Mouse (Mus musculus): ENCODE measurements around the gene Tmem107.

The Tmem107 gene

DNA sequence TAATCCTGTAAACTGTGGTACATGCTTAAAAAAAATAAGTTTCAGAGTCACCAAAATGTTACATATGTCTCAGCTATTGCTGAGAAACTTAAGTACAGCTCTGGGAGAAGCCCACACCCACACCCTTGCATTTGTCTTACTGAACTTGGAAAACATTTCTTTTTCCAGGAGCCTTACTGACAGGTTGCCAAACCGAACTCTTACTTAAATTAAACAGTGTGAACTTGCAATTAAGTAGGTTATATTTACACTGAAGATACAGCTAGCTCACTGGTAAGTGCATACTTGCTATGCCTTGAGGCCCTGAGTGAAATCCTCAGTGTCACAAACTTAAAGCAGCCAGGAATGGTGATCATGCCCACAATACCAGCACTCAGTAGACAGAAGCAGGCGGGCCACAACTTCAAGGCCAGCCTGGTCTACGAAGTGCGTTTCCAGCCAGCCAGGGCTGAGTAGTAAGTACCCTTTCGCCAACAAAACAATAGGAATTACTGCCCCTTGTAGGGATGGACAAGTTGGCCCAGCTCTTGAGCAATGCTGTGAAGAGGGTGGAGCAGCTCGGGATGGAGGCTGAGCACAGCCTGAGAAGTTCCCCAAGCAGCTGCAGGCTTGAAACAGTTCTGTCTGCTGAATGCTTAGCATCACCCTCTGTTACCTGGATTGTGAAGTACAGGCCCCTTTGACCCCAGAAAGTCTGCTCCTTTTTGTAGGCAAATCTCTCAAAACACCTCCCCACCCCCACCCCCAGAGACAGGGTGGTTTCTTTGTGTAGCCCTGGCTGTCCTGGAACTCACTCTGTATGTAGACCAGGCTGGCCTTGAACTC lies 3.6 kb downstream of the Tmem107 start:
- no peak for DNase-seq (ENCODE audit: extremely low spot score, low read depth, low spot score)

DNA sequence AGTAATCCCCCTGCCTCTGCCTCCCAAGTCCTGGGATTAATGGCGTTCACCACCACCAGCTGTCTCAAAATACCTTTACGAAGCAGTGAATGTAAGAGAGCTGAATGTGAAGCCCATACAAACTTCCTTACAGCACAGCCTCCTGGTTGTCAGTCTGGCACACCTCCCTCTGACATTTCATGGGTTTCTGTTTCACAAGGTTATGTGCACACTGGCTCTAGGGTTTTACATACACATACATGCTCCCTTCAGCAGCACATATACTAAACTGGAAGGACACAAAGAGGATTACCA lies 4.1 kb downstream of the Tmem107 start:
- DNase-seq (ENCODE audit: extremely low spot score, low read depth, low spot score), result no peak

DNA sequence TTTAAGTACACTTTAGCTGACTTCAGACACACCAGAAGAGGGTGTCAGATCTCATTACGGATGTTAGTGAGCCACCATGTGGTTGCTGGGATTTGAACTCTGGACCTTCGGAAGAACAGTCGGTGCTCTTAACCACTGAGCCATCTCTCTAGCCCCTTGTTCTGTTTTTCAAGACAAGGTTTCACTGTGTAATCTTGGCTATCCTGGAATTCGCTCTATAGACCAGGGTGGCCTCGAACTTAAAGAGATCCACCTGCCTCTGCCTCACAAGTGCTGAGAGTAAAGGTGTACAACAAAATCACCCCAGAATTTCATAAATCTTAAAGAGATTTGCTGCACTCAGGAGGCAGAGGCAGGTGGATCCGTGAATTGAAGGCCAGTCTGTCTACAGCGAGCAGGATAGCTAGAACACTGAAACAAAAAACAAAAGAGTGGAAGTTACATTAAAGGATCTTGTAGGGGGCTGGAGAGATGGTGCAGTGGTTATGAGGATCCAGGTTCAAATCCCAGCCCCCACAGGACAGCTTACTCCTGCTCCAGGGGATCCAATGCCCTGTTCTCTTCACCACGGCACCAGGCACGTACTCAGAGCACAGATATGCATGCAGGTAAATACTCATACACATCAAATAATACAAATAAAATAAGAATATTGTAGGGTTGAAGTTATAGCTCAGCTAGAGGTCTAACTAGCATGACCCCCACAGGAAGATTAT lies 5.3 kb downstream of the Tmem107 start:
- DNase-seq (ENCODE audit: extremely low spot score, low read depth, low spot score), result no peak

DNA sequence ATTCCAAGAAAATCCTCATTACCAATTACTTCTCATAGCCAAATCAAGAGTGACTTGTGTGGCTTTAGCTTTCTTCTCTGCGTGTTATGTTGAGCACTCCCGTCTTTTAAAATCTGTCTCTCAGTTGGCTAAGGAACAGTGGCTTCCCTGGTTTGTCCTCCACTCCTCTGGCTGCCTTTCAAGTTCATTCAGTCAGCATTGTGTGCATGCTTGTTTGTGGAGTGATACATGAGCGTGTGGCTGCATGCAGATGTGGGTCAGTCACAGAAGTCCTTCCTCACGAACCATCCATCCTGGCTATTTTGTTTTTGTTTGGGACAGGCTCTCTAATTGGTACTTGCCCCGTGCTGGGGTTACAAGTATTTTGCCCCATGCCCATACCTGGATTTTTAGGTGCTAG lies 6.0 kb downstream of the Tmem107 start:
- DNase-seq (ENCODE audit: extremely low spot score, low read depth, low spot score), result no peak

DNA sequence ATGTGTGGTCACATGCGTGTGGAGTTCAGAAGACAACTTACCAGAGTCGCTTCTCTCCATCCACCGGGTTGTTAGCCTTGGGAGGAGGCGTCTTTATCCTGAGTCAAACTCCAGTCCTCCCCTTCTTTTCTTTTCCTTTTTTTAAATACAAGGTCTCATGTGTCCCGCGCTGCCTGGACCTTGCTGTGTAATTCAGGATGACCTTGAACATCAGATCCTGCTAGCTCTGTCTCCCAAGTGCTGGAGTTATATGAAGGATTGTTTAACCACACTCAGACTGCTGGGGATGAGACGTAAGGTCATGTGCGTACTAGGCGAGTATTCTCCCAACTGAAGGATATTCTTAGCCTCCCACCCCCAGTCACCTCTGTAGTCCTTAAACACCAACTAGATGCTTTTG lies 6.7 kb downstream of the Tmem107 start:
- DNase-seq (ENCODE audit: extremely low spot score, low read depth, low spot score), result no peak

DNA sequence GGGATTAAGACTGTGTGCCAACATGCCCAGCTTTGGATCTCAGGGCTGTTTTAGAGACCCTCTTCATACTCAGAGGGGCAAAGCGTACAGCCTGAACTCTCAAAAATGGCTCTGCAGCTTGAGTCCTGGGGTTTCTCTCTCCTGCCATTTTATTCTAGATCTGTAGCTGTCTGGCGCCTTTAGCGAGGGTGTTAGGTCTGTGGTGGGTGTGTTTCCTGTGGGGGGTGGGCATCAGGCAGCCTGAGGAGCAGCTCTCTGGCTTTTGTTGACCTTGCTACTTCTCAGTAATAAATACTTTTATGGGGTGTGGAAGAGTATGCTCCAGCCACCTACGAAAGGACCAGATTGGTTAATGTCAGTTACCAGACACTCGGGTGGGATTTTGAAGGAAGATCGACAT lies 7.4 kb downstream of the Tmem107 start:
- DNase-seq (ENCODE audit: extremely low spot score, low read depth, low spot score), result no peak

DNA sequence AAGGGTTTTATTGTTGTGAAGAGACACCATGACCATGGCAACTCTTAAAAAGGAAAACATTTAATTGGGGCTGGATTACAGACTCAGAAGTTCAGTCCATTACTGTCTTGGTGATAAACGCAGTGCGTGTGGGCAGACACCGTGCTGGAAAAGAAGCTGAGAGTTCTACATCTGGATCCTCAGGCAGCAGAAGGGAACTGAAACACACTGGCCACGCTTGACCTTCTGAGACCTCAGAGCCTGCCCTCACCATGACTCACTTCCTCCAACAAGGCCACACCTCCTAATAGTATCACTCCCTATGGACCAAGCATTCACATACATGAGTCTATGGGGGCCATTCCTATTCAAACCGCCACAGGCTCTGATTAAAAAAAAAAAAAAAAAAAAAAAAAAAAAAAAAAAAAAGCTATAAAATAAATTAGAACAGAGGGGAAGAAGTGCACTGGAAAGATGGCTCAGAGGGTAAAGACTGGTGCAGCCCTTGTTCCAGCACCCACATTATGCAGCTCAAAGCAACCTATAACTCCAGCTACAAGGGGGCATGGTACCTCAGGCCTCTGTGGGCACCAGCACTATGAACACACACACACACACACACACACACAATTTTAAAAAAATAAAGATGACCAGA lies 8.3 kb downstream of the Tmem107 start:
- no peak for DNase-seq (ENCODE audit: extremely low spot score, low read depth, low spot score)

DNA sequence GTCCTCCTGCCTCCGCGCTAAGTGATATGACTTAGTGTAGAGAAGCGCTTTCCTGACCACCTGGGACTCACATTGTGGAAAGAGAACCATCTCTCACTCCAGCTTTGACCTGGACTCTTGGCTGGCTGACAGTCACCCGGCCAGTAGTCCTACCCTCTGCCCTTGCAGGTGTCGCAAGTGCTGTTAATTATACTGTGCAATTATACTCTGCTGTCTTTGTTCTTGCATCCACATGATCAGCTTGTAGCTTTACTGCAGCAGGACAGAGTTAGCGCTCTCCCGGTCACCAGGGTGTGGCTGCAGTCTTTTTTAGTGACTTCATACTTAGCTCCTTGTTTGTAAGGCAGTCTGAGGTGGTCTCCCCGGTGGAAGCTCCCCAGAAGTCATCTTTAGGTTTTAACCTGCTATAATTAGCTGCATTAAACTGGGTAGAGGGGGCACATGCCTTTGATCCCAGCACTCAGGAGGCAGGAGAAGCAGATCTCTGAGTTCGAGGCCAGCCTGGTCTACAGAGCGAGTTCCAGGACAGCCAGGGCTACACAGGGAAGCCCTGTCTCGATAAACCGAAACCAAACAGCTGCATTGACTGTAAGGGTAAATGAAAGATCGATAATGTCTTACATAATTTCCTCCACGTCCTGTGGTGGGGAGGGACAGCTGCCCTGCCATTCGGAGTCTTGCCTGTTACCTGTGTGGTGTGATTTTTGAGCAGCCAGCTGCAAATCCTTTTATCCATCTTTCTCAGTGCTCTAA lies 9.7 kb downstream of the Tmem107 start:
- no peak for DNase-seq (ENCODE audit: extremely low spot score, low read depth, low spot score)

DNA sequence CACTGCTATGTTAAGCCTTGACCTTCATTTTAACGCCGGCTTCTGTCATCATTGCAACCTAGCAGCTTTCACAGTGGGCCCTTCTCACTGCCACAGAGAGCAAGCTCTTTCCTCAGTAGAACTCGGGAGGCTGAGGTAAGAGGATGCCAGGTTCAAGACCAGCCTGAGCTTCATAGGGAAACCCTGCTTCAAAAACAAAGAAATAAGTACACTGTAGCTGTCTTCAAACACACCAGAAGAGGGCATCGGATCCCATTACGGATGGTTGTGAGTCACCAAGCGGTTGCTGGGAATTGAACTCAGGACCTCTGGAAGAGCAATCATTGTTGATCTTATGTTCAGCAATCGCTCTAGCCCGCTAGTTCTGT lies 10.2 kb downstream of the Tmem107 start:
- DNase-seq (ENCODE audit: extremely low spot score, low read depth, low spot score), result no peak

DNA sequence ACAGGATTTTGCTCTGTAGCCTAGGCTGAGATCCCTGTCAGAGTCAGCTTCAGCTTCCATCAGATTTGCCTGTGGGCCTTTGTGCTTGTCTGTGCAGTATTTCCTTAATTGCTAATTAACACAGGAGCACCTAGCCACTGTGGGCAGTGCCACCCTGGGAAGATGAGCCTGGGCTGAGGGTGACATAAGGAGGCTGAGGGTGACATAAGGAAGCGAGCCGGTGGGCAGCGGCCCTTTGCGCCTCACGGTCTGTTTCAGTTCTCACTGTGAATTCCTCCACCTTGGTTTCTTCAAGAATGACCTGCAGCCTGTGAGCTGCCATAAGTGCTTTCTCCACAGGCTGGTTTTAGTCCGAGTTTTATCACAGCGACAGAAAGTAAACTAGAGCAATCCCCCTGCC lies 11.0 kb downstream of the Tmem107 start:
- DNase-seq (ENCODE audit: extremely low spot score, low read depth, low spot score), result no peak

DNA sequence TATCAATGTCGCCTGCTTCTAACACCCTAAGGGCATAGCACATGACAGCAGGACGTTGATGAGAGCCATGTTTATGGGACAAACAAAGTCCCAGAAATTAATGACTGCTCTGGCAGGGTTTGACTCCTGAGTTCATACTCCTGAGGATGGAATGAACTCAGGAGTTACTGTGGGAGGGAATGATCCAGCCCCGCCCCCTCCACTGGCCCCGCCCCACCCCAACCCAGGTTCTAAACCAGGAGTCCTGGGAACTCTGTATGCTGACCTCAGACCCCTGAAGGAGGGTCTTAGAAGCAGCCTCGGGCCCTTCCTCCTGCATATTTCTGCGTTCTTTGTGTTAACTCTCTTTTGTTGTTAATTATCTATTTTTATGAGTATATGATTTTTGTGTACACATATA lies 15.0 kb downstream of the Tmem107 start:
- no peak for DNase-seq (ENCODE audit: extremely low spot score, low read depth, low spot score)

DNA sequence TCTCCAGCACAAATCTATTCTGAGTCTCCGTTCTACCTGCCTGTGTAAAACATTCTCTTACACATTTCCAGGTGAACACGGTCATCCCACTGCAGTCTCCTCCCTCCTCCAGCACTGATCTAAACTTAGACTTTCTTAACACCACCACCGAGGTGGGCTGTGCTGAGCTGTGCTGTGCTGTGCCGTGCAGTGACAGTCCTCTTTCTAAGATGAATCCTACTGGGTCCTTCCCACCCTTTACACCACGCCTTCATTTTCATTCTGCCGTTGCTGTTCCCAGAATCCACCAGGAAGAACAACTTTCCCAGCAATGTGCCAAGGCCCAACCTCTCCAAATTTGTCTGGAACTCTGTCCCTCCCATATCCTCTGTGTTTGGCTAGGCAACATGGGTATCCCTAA lies 15.8 kb downstream of the Tmem107 start:
- no peak for DNase-seq (ENCODE audit: extremely low spot score, low read depth, low spot score)

DNA sequence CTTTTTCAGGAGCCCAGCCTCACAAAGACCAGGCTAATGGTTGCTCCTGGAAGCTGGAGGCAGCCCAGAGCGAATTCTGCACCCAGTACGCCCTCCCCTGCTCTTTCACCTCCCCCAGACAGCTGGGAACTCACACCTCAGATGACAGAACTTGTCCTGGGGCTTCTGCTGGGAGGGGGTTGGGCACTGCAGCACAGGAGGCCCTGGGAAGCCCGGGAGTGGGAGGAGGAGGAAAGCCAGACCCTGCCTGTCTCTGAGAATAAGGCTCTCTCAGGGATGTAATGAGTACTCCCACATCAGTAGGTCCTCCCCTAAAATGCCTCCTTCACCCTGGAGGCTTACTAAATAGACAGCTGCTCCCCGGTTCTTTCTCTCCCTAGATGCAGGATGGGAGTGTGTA lies 16.5 kb downstream of the Tmem107 start:
- no peak for DNase-seq (ENCODE audit: extremely low spot score, low read depth, low spot score)

DNA sequence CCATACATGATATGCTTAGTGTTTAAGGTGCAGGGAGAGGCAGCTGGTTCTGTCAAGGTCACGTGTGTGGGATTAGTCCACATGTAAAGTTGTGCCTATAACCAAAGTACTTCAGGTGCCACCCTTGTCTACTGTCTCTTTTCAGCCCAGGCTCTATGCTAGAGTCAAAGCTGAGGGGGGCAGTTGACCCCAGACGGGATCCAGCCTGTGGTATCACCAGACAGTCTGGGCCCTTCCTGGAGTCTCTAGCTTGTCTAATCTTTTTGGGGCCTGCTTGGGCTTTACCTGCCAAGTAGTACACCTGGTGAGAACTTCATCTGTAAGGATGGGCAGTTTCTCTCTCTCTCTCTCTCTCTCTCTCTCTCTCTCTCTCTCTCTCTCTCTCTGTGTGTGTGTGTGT lies 17.0 kb downstream of the Tmem107 start:
- DNase-seq (ENCODE audit: extremely low spot score, low read depth, low spot score), result no peak

DNA sequence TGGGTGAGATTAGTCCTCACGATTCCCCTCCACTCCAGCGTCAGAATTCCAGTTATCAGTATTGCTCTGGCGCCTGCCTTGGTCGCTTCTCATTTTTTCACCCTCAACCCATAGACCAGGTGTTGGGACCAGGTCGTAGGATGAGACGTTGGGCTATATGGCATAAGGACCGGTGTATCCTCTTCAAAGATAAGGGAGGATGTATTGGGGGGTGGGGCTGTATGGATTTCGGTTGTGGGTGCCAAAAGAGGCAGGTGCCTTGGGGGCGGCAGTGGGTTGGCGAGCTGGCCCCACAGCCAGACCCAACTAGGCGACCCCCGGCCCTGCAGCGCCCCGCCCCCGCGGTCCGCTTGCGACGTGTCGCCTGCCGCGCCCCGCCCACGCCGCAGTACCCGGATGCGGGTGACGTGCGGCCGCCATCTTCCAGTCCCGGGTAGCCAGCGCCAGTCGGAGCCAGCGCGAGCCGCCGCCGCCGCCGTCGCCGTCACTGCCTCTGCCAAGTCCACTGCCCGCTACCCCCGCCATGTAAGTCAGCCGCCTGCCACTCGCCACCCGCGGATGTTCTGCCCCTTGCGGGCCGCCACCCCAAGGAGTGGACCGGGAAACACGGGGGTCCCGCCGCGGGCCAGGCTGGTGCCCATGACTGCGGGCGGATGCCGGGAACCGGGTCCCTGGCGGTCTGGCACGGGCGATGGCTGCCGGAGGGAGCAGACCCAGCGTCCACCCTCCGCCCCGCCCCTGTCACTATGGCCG lies 17.7 kb downstream of the Tmem107 start, which contains the start of gene Vamp2:
Gene Vamp2 (plus strand): TSS at position 388 of the 753 bp plus-strand sequence.
- no peak for DNase-seq (ENCODE audit: extremely low spot score, low read depth, low spot score)

DNA sequence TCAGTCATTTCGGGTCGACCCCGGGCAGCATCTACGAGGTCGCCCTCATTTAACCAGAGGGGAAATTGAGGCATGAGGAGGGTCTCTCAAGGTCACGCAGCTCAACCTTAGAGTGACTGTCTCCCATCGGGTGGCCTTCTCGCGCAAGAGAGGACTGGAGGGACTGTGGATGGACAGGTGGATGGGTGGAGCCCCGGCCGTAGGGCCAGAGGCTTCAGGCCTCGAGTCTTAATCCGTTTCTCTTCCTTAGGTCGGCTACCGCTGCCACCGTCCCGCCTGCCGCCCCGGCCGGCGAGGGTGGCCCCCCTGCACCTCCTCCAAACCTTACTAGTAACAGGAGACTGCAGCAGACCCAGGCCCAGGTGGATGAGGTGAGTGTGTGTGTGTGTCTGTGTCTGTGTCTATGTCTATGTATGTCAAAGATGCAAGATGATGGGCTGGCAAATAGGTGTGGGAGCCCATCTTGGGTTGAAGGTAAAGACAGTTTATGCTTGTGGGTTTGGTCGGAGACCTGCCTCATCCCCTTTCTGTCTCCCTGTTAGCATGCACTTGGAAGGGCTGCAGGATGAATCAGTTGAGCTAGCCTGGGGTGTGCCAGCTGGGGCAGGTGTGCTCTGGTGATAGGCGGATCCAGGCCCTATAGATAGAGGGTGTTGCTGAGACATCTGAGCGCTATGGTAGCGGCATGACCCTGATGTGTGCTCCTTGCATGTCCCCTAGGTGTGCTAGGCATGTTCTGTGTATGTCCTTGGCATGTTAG lies 18.4 kb downstream of the Tmem107 start:
- DNase-seq (ENCODE audit: extremely low spot score, low read depth, low spot score), result no peak

DNA sequence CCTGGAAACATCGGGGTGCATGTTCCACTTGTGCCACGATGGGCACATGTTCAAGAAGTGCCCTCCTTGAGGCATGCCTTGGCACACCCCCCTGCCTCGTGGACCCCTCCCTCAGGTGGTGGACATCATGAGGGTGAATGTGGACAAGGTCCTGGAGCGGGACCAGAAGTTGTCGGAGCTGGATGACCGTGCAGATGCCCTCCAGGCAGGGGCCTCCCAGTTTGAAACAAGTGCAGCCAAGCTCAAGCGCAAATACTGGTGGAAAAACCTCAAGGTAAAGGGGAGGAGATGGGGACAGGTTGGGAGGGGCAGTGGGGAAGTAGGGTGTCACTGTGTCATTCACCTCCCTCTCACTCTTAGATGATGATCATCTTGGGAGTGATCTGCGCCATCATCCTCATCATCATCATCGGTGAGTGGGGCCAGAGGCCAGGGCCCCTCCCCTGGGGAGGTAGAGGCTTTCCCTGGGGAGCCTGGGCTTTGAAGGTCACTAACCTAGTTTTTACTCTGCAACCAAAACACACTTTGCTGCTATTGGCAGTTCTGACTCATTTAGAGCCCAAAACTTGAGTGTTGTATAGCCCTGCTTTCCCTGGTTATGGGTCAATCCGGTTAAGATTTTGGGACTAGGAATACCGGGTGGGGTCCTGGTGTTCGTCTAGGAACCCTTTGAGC lies 19.1 kb downstream of the Tmem107 start:
- DNase-seq (ENCODE audit: extremely low spot score, low read depth, low spot score), result no peak

DNA sequence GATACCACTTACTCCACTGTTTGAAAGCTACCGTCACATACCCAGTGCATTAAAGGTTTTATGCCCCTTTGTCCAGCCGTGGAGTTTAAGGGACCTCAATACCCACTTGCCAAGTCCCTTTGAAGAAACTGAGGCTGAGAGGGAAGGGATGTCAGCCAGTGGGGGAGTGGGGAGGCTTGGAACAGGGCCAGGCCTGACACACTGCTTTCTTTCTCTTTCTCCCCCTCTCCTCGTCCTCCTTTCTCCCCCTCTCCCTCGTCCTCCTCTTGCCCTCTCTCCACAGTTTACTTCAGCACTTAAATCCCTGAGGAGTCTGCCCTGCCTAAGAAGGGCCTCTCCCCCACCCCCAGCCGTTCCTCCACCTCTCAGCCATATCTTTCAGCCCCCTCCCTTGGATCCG lies 19.8 kb downstream of the Tmem107 start:
- no peak for DNase-seq (ENCODE audit: extremely low spot score, low read depth, low spot score)

DNA sequence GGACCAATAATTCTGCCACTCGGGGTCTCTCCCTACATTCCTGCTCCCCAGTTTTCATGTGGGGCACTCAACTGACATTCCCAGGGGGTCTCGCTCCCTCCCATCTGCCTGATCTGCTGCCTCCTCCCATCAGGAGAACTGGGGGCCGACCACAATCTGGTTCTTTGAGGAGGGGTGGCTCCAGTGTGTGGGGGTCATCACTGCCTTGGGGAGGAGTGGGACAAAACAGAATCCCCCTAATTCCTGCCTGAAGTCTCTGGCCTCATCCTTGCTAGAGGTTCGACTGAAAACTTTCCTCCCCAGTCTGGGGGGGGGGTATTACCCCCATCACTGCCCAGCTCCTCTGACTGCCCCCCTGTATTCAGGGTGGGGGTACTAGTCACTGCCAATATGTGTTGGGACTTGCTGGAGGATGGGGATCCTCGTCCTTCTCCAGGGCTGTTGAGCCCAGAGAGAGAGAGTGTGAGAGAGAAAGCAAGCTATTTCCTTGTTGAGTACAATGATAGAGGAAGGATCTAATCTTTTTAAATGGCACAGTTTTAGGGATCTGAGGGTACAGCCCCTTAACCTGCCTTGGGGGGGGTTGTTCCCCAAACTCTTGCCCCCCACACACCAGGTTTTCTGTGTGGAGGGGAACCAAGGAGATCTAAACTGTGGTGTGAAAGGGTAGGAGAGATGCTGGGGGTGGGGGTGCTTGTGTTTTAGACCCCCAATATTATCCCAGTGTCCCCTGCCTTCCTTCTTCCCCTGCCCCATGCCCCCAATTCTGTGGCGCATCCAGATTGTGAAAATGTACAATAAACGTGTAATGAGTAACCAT lies 21.2 kb downstream of the Tmem107 start:
- DNase-seq (ENCODE audit: extremely low spot score, low read depth, low spot score), result no peak

All from hindlimb bud, embryonic 11.5 days (tissue).